Mouse (Mus musculus) forebrain, embryonic 11.5 days (tissue): ENCODE data around the gene Tubgcp2. TPM values are rescaled to one million over a fixed set of nuclear protein-coding genes. Genes with fewer than 3 reads are reported as not detected.

ENCODE experiments used
- ATAC-seq: fragments of 200-750 bp; cut with Nextera tagmentation; replicated peaks from 2 replicates; pipeline ENCODE4 v1.8.0; 2017; ENCODE audit warnings: moderate TSS enrichment; ENCODE audit not compliant: low FRiP score
- DNase-seq: peaks from one replicate; pipeline ENCODE4 v3.0.0-alpha.2; 2017; ENCODE audit warnings: low spot score
- H3K27ac ChIP-seq: fragments of 300-500 bp; sonication (generic); 2 replicates; pipeline ENCODE4 v1.5.1; 2014; ENCODE audit warnings: low read depth, low read length
- H3K27me3 ChIP-seq: fragments of 300-500 bp; sonication (generic); 2 replicates; pipeline ENCODE4 v1.6.1; 2014; ENCODE audit warnings: mild to moderate bottlenecking, low read length, mixed read lengths; ENCODE audit not compliant: control insufficient read depth, insufficient read depth
- H3K36me3 ChIP-seq: fragments of 300-500 bp; sonication (generic); 2 replicates; pipeline ENCODE4 v1.6.1; 2014; ENCODE audit warnings: mild to moderate bottlenecking, low read length, moderate library complexity, mixed read lengths; ENCODE audit not compliant: control insufficient read depth, insufficient read depth
- H3K4me1 ChIP-seq: fragments of 300-500 bp; sonication (generic); replicated peaks from 2 replicates; pipeline ENCODE4 v1.6.1; 2014; ENCODE audit warnings: low read length, mixed read lengths; ENCODE audit not compliant: control insufficient read depth, insufficient read depth
- H3K4me2 ChIP-seq: fragments of 300-500 bp; sonication (generic); 2 replicates; pipeline ENCODE4 v1.6.1; 2014; ENCODE audit warnings: low read depth, mild to moderate bottlenecking, low read length, moderate library complexity, mixed read lengths; ENCODE audit not compliant: severe bottlenecking
- H3K4me3 ChIP-seq: fragments of 300-500 bp; sonication (generic); 2 replicates; pipeline ENCODE4 v1.5.1; 2014; ENCODE audit warnings: low read depth, low read length
- H3K9ac ChIP-seq: fragments of 300-500 bp; sonication (generic); 2 replicates; pipeline ENCODE4 v1.6.1; 2014; ENCODE audit warnings: low read length
- H3K9me3 ChIP-seq: fragments of 300-500 bp; sonication (generic); 2 replicates; pipeline ENCODE4 v1.6.1; 2016; ENCODE audit warnings: low read length, mixed read lengths; ENCODE audit not compliant: control insufficient read depth
- WGBS: fragments of 180-500 bp; shearing (Covaris S2); extraction: QIAGEN DNeasy Blood & Tissue Kit; methylation state at CpG from one replicate; pipeline ENCODE4 v1.1.7; 2014; 5-methylcytosine and 5-hydroxymethylcytosine counted together
- polyA plus RNA-seq: library from polyadenylated mRNA; unstranded; fragments of >200 nt; fragmentation: Nextera tagmentation; extraction: Ambion mirVana; gene quantifications from 2 replicates; pipeline ENCODE4 v1.2.1, GENCODE M21; 2014

Gene Tubgcp2
- polyA plus RNA-seq, 1 experiment from 2014 or later: 75.6 TPM

DNA sequence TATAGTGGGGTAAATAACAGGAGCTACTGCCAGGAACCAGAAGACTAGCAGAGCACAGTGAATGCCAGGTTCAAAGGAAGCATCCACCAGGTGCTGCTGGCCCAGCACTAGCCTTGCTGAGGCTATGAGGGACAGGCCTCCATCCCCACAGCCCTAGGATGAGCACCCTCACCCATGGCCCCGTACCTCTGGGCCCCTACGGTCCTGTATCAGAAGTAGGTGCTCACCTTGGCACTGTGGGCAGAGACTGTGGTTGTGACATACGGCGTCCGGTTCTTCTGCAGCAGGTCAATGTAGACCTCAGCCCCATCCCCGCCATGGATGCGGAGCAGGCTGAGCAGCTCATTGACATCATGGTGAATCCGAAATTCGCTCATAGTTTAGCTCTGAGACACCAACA lies 3.1 kb downstream of the Tubgcp2 start:
- no peaks in the 10 kb centered on the region; the same call in 1 of the 2 replicates for H3K4me1 ChIP-seq
- WGBS: 97% methylated on average over 9 of the region's 9 CpGs
- no peaks in the 10 kb centered on the region for H3K27me3 ChIP-seq
- DNase-seq (no peak), ATAC-seq (no peak)
- H3K27ac ChIP-seq: no peak overlapping the region
- no peak overlapping the region for H3K9ac ChIP-seq
- peaks cover 24% of the 10 kb centered on the region for H3K36me3 ChIP-seq
- H3K4me3 ChIP-seq: no peak overlapping the region
- H3K9me3 ChIP-seq: no peaks in the 10 kb centered on the region
- no peak overlapping the region for H3K4me2 ChIP-seq

DNA sequence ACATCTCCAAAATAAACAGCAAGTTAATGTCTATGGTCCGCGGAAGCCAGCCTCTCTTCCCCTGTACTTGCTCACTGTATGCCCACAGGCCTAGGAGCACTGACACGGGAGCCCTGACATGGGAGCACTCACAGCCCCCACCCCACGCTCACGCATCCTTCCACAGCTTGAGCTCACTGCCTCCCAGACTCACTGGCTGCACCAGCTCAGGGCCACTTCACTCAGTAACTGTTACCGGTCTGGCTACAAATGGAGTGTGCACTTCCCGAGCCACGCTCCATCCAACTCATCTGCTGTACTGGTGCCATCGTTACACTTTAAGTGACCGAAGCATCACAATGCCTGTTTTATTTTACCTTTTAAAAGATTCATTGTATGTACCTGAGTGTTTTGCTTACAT lies 4.1 kb downstream of the Tubgcp2 start:
- Histone ChIP-seq H3K27me3 (no peaks in the 10 kb centered on the region), H3K27ac (no peak overlapping the region), H3K4me1 (no peaks in the 10 kb centered on the region; the same call in 1 of the 2 replicates), H3K9ac (no peak overlapping the region), H3K36me3 (peaks cover 29% of the 10 kb centered on the region), H3K4me3 (no peak overlapping the region), H3K4me2 (no peak overlapping the region), H3K9me3 (no peaks in the 10 kb centered on the region)
- DNase-seq: no peak
- ATAC-seq: no peak
- 95% methylated on average over 10 of the region's 10 CpGs for WGBS

DNA sequence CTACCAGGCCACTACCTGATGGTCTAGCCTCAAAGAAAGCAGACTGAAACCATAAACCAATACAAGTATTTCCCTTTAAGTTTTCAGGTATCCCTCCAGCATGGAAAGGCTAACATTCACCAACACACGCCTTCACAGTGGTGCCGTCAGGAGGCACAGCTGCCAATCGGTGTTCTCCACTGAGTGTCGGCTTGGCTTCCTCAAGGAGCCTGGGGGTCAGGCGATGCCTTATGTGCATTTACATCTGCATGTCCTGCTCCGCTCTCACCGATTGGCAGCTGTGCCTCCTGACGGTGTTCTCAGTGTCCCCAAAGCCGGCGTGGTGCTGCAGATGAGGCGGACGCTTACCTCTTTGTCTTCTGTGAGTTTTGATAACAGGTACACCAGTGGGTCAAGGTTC lies 4.7 kb downstream of the Tubgcp2 start:
- Histone ChIP-seq H3K4me3 (no peak overlapping the region), H3K9me3 (no peaks in the 10 kb centered on the region), H3K27ac (no peak overlapping the region), H3K4me1 (no peaks in the 10 kb centered on the region; the same call in 1 of the 2 replicates), H3K36me3 (peaks cover 29% of the 10 kb centered on the region), H3K27me3 (no peaks in the 10 kb centered on the region), H3K9ac (no peak overlapping the region), H3K4me2 (no peak overlapping the region)
- DNase-seq (no peak), ATAC-seq (no peak)
- WGBS: 94% methylated on average over 12 of the region's 12 CpGs

DNA sequence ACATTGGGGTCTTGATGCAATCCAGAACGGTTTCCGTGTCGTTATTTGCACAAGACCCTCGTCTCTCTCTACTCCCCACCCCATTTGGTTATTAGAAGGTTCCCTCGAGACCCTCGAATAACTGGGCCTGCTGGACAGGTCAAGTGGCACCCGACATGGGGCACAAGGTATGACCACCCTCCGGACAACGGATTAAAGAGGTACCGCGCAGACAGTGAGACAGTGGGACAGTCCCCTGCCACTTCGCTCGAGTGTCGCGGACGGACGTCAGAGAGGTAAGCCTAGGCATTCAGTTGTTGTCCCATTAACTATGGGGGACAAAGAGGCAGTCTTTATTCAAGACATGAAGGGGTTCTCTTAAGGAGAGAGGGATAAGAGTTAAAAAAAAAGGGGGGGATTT lies 25.1 kb downstream of the Tubgcp2 start:
- no peaks in the 10 kb centered on the region for H3K4me1 ChIP-seq
- 95% methylated on average over 17 of the region's 17 CpGs for WGBS
- H3K4me2 ChIP-seq: no peak overlapping the region
- no peak overlapping the region for H3K27ac ChIP-seq
- DNase-seq (no peak), ATAC-seq (no peak)
- H3K27me3 ChIP-seq: no peaks in the 10 kb centered on the region
- H3K36me3 ChIP-seq: no peaks in the 10 kb centered on the region; the same call in 1 of the 2 replicates
- H3K9me3 ChIP-seq: no peaks in the 10 kb centered on the region; the same call in 1 of the 2 replicates
- no peak overlapping the region for H3K4me3 ChIP-seq
- no peak overlapping the region for H3K9ac ChIP-seq

DNA sequence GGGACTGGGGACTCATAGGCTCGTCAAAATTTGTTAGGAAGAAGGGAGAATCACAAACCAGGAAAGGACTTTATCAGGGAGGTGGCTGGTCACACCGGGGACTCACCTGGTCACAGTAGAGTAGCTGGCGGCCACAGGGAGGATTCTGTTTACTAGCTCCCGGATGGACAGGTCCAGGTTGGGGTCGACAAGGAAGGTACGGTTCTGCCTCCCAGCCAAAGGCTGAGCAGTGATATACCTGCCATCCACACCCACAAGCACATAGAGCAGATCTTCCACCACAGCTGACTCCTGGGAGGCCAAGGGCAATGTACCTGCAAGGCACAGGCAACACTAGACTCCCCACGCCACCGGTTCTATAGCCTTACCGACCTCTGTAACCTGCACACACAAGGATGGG lies 28.7 kb downstream of the Tubgcp2 start:
- Histone ChIP-seq H3K4me3 (no peak overlapping the region), H3K4me1 (no peaks in the 10 kb centered on the region), H3K27ac (no peak overlapping the region), H3K36me3 (peaks cover 10% of the 10 kb centered on the region), H3K9me3 (no peaks in the 10 kb centered on the region), H3K9ac (no peak overlapping the region), H3K27me3 (no peaks in the 10 kb centered on the region), H3K4me2 (no peak overlapping the region)
- ATAC-seq (no peak), DNase-seq (no peak)
- 94% methylated on average over 9 of the region's 9 CpGs for WGBS

DNA sequence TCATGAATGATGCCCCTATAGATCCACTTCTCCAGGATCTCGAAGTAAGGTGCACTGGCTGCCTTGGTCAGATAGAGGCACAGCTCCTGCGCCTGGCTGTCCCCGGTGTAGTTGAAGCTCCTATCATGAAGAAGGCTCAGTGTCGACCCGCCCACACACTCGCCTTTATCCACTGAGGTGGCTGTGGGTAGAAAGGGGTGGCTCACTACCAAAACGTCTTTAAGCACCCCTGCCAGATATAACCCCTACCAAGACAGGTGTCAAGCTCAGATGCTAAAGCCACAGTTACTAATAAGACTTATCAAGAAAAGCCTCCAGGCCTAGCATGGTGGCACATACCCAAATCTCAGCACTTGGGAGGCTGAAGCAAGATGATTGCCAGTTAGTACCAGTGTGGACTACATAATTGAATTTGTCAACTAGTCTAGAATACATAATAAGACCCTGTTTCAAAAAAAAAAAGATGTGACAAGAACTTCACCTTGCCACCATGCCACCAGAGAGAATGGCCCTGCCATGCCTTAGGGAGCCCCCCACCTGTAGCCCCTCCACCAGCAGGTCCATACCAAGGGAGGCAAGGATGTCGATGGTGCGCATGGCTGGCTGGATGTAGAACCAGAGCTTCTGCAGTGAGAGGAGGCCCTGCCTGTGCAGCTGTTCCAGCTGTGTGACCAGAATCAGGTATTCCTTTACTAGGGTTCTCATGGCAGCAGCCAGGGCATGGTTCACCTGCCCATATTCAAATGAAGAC lies 29.4 kb downstream of the Tubgcp2 start:
- no peaks in the 10 kb centered on the region for H3K4me1 ChIP-seq
- no peak for ATAC-seq
- peak; percentile 30 for DNase-seq
- no peak overlapping the region for H3K4me2 ChIP-seq
- H3K4me3 ChIP-seq: no peak overlapping the region
- no peak overlapping the region for H3K9ac ChIP-seq
- peaks cover 10% of the 10 kb centered on the region for H3K36me3 ChIP-seq
- no peaks in the 10 kb centered on the region for H3K27me3 ChIP-seq
- H3K9me3 ChIP-seq: no peaks in the 10 kb centered on the region
- WGBS: 93% methylated on average over 9 of the region's 9 CpGs
- no peak overlapping the region for H3K27ac ChIP-seq

DNA sequence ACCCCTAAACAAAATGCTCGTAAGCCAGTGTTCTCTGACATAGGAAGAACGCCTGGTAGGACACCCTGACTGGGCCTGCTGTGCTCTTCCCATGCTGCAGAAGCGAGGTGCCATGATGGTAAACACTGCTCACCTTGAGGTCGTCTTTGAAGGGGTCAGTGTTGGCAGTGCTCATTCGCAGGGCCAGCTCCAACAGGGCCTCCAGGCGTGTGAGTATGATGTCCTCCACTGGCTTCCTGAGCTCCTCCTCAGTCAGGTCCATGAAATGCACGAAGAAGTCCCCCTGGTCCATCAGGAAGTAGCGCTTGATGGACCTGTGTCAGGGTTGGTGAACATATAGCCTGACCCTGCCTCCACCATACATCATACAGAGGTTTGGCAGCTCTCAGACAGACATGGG lies 31.8 kb downstream of the Tubgcp2 start:
- Histone ChIP-seq H3K27me3 (no peaks in the 10 kb centered on the region), H3K36me3 (peaks cover 21% of the 10 kb centered on the region), H3K9me3 (no peaks in the 10 kb centered on the region), H3K4me2 (no peak overlapping the region), H3K4me3 (no peak overlapping the region), H3K9ac (no peak overlapping the region), H3K27ac (no peak overlapping the region), H3K4me1 (no peaks in the 10 kb centered on the region)
- WGBS: 88% methylated on average over 8 of the region's 8 CpGs
- DNase-seq (no peak), ATAC-seq (no peak)

DNA sequence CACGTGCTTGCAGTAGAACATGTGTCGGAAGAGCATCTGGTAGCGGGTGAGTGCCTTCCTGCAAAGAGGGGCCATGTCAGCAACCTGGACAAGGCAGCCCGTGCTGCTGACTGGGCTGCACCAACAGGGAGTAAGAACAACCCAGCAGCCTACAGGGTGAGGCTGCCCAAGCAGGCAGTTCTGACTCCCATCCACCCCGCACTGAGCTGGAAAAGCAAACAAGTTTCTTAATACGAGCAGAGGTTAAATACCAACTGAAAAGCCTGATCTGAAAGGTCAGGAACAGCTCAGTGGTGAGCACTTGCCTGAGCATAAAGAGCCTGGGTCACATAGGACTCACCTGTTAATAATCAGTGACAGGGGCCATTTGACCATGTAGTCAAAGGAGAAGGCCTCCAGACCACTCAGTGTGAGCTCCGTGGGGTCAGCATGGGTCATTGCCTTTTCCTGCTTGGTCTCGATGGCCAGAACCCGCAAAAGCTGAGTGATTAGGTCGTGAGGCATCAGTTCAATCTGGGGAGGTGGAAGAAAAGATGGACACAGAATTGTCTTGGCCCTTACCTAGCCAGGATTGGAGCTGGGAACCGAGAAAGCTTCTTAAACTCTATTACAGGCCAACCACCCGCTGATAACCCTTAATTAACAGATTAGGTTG lies 35.3 kb downstream of the Tubgcp2 start:
- DNase-seq (no peak), ATAC-seq (no peak)
- Histone ChIP-seq H3K4me1 (no peaks in the 10 kb centered on the region), H3K4me3 (no peak overlapping the region), H3K27ac (no peak overlapping the region), H3K9me3 (no peaks in the 10 kb centered on the region), H3K27me3 (no peaks in the 10 kb centered on the region), H3K36me3 (peaks cover 28% of the 10 kb centered on the region), H3K9ac (no peak overlapping the region), H3K4me2 (no peak overlapping the region)
- 45% methylated on average over 12 of the region's 12 CpGs for WGBS
